Mouse (Mus musculus) limb, embryonic 12.5 days (tissue): Measurements from ENCODE around the gene Ank3. TPM values are rescaled to one million over a fixed set of nuclear protein-coding genes. Genes with fewer than 3 reads are reported as not detected.

Source experiments
- ATAC-seq: fragments of 200-750 bp; cut with Nextera tagmentation; 2 replicates; pipeline ENCODE4 v1.8.0; 2017; ENCODE audit warnings: low read depth, moderate TSS enrichment; ENCODE audit not compliant: insufficient number of reproducible peaks, insufficient read depth, low FRiP score, low TSS enrichment
- H3K27ac ChIP-seq: fragments of 300-500 bp; sonication (generic); 2 replicates; pipeline ENCODE4 v1.5.1; 2016; ENCODE audit warnings: mild to moderate bottlenecking, moderate library complexity
- H3K27me3 ChIP-seq: fragments of 300-500 bp; sonication (generic); 2 replicates; pipeline ENCODE4 v1.6.1; 2016; ENCODE audit warnings: mild to moderate bottlenecking, moderate library complexity
- H3K36me3 ChIP-seq: fragments of 300-500 bp; sonication (generic); 2 replicates; pipeline ENCODE4 v1.6.1; 2016; ENCODE audit warnings: mild to moderate bottlenecking, moderate library complexity
- H3K4me1 ChIP-seq: fragments of 300-500 bp; sonication (generic); replicated peaks from 2 replicates; pipeline ENCODE4 v1.6.1; 2016
- H3K4me2 ChIP-seq: fragments of 300-500 bp; sonication (generic); 2 replicates; pipeline ENCODE4 v1.6.1; 2016; ENCODE audit warnings: mild to moderate bottlenecking, moderate library complexity
- H3K4me3 ChIP-seq: fragments of 300-500 bp; sonication (generic); replicated peaks from 2 replicates; pipeline ENCODE4 v1.5.1; 2016; ENCODE audit warnings: mild to moderate bottlenecking
- H3K9ac ChIP-seq: fragments of 300-500 bp; sonication (generic); replicated peaks from 2 replicates; pipeline ENCODE4 v1.6.1; 2016; ENCODE audit warnings: mild to moderate bottlenecking, moderate library complexity
- H3K9me3 ChIP-seq: fragments of 300-500 bp; sonication (generic); 2 replicates; pipeline ENCODE4 v1.6.1; 2016; ENCODE audit warnings: mild to moderate bottlenecking, moderate library complexity
- WGBS: fragments of 180-500 bp; shearing (Covaris S2); methylation state at CpG from one replicate; pipeline ENCODE4 v1.1.7; 2016; 5-methylcytosine and 5-hydroxymethylcytosine counted together
- polyA plus RNA-seq: library from polyadenylated mRNA; unstranded; fragments of >200 nt; fragmentation: Nextera tagmentation; extraction: Ambion mirVana; gene quantifications from 2 replicates; pipeline ENCODE4 v1.2.1, GENCODE M21; 2016

Gene Ank3
- polyA plus RNA-seq, 1 experiment from 2014 or later, result 32.5 TPM

- Histone ChIP-seq H3K27me3 (no peaks in the 10 kb centered on the region), H3K4me3 (no peak overlapping the region), H3K9me3 (no peaks in the 10 kb centered on the region), H3K4me2 (no peak overlapping the region), H3K9ac (no peak overlapping the region), H3K4me1 (no peaks in the 10 kb centered on the region), H3K36me3 (no peaks in the 10 kb centered on the region), H3K27ac (no peak overlapping the region)
- WGBS, result 65% methylated on average over 12 of the region's 12 CpGs
- ATAC-seq, result no peak
Observed at GRCm38 (mm10) chr10:69414888-69415287, 16.3 kb downstream of the Ank3 start.

GRCm38 (mm10) chr10:69418716-69419115 is 20.1 kb downstream of the Ank3 start:
- Histone ChIP-seq H3K36me3 (no peaks in the 10 kb centered on the region), H3K9ac (no peak overlapping the region), H3K9me3 (no peaks in the 10 kb centered on the region), H3K4me3 (no peak overlapping the region), H3K27me3 (no peaks in the 10 kb centered on the region), H3K4me2 (no peak overlapping the region), H3K27ac (no peak overlapping the region), H3K4me1 (no peaks in the 10 kb centered on the region)
- no peak for ATAC-seq
- WGBS, result 87% methylated on average over 8 of the region's 8 CpGs

DNA sequence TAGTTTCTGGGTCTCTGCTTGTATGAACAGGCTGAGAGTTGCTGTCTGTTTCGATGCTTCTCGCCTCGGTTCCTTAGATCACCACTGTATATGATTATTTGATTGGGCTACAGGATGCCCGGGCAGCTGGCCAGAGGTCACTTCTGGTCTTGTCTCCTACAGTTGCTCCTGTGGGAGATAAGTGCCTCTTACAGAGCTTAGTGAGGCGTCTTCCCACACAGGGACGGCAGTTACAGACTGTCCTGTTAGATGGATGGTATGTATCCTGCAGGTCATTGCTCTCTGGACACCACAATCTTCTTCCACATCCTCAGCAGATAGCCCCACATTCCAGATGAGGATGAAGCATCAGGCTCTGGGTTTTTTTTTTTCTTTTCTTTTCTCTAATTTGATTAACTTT is 21.7 kb downstream of the Ank3 start:
- Histone ChIP-seq H3K36me3 (no peaks in the 10 kb centered on the region), H3K27me3 (no peaks in the 10 kb centered on the region), H3K27ac (no peak overlapping the region), H3K9me3 (no peaks in the 10 kb centered on the region), H3K9ac (no peak overlapping the region), H3K4me1 (no peaks in the 10 kb centered on the region), H3K4me2 (no peak overlapping the region), H3K4me3 (no peak overlapping the region)
- no peak for ATAC-seq
- WGBS, result 84% methylated on average over 6 of the region's 6 CpGs

- no peaks in the 10 kb centered on the region for H3K9me3 ChIP-seq
- H3K27ac ChIP-seq, result no peak overlapping the region
- no peak overlapping the region for H3K4me3 ChIP-seq
- WGBS, result 95% methylated on average over 3 of the region's 3 CpGs
- H3K4me1 ChIP-seq, result no peaks in the 10 kb centered on the region
- ATAC-seq, result no peak
- no peaks in the 10 kb centered on the region for H3K36me3 ChIP-seq
- H3K4me2 ChIP-seq, result no peak overlapping the region
- H3K27me3 ChIP-seq, result no peaks in the 10 kb centered on the region
- H3K9ac ChIP-seq, result no peak overlapping the region
Observed at GRCm38 (mm10) chr10:69424051-69424450, 25.5 kb downstream of the Ank3 start.

DNA sequence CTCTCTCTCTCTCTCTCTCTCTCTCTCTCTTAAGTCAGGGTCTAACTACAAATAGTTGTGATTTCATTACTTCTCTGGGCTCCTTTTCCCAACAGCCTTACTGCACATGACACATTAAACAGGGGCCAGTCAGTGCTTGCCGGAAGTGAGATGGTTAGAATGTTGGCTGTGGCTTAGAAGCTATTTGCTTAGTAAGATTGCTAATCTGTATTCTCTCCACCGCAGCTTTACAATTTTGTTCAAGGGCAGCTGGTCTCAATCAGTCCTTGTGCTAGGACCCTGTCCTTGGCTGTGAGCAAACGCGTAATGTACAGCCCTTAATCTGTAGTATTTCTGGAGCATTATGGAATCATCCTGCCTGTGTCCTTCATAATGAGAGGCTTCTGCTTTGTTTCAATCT is 31.6 kb downstream of the Ank3 start:
- H3K9me3 ChIP-seq, result no peaks in the 10 kb centered on the region
- no peak overlapping the region for H3K9ac ChIP-seq
- no peak overlapping the region for H3K4me2 ChIP-seq
- no peaks in the 10 kb centered on the region for H3K36me3 ChIP-seq
- no peak overlapping the region for H3K27ac ChIP-seq
- H3K4me3 ChIP-seq, result no peak overlapping the region
- no peaks in the 10 kb centered on the region for H3K27me3 ChIP-seq
- H3K4me1 ChIP-seq, result no peaks in the 10 kb centered on the region
- WGBS, result 81% methylated on average over 4 of the region's 4 CpGs
- ATAC-seq, result no peak

- Histone ChIP-seq H3K9ac (no peak overlapping the region), H3K4me3 (no peak overlapping the region), H3K36me3 (no peaks in the 10 kb centered on the region), H3K4me1 (no peaks in the 10 kb centered on the region), H3K27me3 (no peaks in the 10 kb centered on the region), H3K9me3 (no peaks in the 10 kb centered on the region), H3K27ac (no peak overlapping the region), H3K4me2 (no peak overlapping the region)
- 88% methylated on average over 7 of the region's 7 CpGs for WGBS
- ATAC-seq, result no peak
Observed at GRCm38 (mm10) chr10:69431101-69431500, 32.5 kb downstream of the Ank3 start.

- 71% methylated on average over 6 of the region's 6 CpGs for WGBS
- H3K9ac ChIP-seq, result no peak overlapping the region
- no peak overlapping the region for H3K27ac ChIP-seq
- peak; percentile 15; the same call in 1 of the 2 replicates for ATAC-seq
- no peaks in the 10 kb centered on the region for H3K4me1 ChIP-seq
- H3K9me3 ChIP-seq, result no peaks in the 10 kb centered on the region
- H3K4me3 ChIP-seq, result no peak overlapping the region
- no peak overlapping the region for H3K4me2 ChIP-seq
- H3K27me3 ChIP-seq, result no peaks in the 10 kb centered on the region
- no peaks in the 10 kb centered on the region for H3K36me3 ChIP-seq
Observed at GRCm38 (mm10) chr10:69435213-69435612, 36.6 kb downstream of the Ank3 start.

DNA sequence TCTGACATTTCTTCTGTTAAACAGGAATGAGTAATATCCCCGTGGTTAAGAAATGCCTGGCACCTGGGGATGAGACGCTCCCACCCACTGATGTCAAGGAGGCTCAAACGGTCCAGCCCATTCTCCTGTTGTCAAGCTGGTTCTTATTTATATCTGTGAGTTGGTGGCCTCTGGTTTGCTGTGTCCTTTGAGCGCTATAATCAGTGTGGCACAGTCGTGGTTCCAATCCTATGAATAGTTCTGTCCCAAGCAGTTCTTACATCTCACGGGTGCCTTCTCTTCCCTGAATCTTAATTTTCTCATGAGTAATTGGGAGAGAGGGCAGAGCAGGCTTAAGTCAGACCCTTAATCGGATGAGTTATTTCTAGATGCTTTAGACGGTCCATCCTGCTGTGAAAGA is 40.9 kb downstream of the Ank3 start:
- no peaks in the 10 kb centered on the region for H3K27me3 ChIP-seq
- no peaks in the 10 kb centered on the region for H3K36me3 ChIP-seq
- H3K4me3 ChIP-seq, result no peak overlapping the region
- H3K9ac ChIP-seq, result no peak overlapping the region
- ATAC-seq, result no peak
- WGBS, result 79% methylated on average over 8 of the region's 8 CpGs
- H3K4me1 ChIP-seq, result no peaks in the 10 kb centered on the region
- H3K4me2 ChIP-seq, result no peak overlapping the region
- H3K27ac ChIP-seq, result no peak overlapping the region
- H3K9me3 ChIP-seq, result no peaks in the 10 kb centered on the region

DNA sequence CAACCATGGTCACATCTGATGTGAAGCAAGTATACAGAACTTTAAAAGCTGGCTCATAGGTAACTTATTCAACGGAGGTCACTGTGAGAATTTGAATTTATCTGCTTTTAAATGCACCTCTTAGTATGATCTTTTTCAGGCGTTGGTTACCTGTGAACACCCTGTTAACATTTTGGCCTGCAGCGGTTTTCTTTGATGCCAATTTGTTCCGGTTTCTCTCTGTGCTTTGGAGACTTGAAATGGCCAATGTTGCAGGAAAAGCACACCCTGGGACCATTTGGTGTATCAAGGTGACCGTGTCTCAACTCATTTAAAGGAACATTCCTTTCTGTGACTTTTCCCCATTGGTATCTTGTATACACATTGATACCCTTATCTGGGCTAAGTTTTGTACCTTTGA is 46.0 kb downstream of the Ank3 start:
- Histone ChIP-seq H3K4me2 (no peak overlapping the region), H3K36me3 (no peaks in the 10 kb centered on the region), H3K4me1 (no peaks in the 10 kb centered on the region), H3K27ac (no peak overlapping the region), H3K4me3 (no peak overlapping the region), H3K9ac (no peak overlapping the region), H3K9me3 (no peaks in the 10 kb centered on the region), H3K27me3 (no peaks in the 10 kb centered on the region)
- 73% methylated on average over 5 of the region's 5 CpGs for WGBS
- no peak for ATAC-seq

DNA sequence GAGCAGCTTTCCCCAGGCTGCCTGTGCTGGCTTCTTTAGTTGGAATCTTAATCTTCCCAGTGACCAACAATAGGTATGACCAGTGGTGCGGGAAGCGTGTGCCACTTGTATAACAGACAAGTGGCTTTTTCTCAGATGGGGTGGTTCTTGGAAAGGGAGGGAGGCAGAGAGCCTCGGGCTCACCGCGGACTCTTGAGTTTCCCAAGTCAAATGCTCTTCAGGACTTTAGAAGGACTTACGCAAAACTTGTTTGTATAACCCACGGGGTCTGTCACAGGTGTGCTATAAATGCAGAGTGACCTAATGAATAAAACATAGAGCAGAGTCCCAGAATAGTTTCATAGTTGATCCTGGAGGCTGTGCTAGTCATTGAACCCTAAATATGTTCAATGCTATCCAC is 47.4 kb downstream of the Ank3 start:
- H3K4me2 ChIP-seq, result no peak overlapping the region
- H3K36me3 ChIP-seq, result no peaks in the 10 kb centered on the region
- no peak for ATAC-seq
- H3K4me1 ChIP-seq, result no peaks in the 10 kb centered on the region
- H3K27ac ChIP-seq, result no peak overlapping the region
- 78% methylated on average over 7 of the region's 7 CpGs for WGBS
- H3K27me3 ChIP-seq, result peaks cover 4% of the 10 kb centered on the region; the same call in 1 of the 2 replicates
- H3K4me3 ChIP-seq, result no peak overlapping the region
- no peak overlapping the region for H3K9ac ChIP-seq
- no peaks in the 10 kb centered on the region for H3K9me3 ChIP-seq

DNA sequence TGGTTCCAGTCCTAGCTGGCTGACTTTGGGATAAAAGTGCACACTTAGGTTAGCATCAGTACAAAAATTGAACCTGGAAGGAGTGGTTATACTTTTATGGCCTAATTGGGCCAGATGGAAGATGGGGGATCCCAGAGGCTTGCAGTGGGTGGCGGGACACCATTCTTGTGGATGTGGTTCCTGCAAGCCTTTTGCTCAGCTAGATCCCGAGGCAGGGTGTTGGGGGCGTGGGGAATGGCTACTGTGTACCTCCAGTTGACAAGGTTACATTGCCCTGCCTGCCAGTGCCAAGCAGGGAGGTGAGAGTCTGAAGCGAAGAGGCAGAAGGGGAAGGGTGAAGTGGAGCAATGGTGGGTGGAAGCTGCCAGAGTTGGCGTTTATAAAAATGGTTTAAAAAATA is 48.0 kb downstream of the Ank3 start:
- no peak for ATAC-seq

GRCm38 (mm10) chr10:69447308-69447707 is 48.7 kb downstream of the Ank3 start:
- H3K9ac ChIP-seq, result no peak overlapping the region
- no peak for ATAC-seq
- H3K27me3 ChIP-seq, result peaks cover 4% of the 10 kb centered on the region; the same call in 1 of the 2 replicates
- 94% methylated on average over 5 of the region's 5 CpGs for WGBS
- H3K4me3 ChIP-seq, result no peak overlapping the region
- H3K9me3 ChIP-seq, result no peaks in the 10 kb centered on the region
- H3K4me2 ChIP-seq, result no peak overlapping the region
- no peaks in the 10 kb centered on the region for H3K4me1 ChIP-seq
- H3K36me3 ChIP-seq, result no peaks in the 10 kb centered on the region
- H3K27ac ChIP-seq, result no peak overlapping the region

More for the DNA sequence above, 48.0 kb downstream of the Ank3 start:
- Histone ChIP-seq H3K36me3 (no peaks in the 10 kb centered on the region), H3K9me3 (no peaks in the 10 kb centered on the region), H3K27me3 (peaks cover 4% of the 10 kb centered on the region; the same call in 1 of the 2 replicates), H3K4me1 (no peaks in the 10 kb centered on the region), H3K9ac (no peak overlapping the region), H3K4me3 (no peak overlapping the region), H3K4me2 (no peak overlapping the region), H3K27ac (no peak overlapping the region)
- 81% methylated on average over 5 of the region's 5 CpGs for WGBS
